ENCODE assay signal across 23 mouse cellular contexts in the genomic region with DNA sequence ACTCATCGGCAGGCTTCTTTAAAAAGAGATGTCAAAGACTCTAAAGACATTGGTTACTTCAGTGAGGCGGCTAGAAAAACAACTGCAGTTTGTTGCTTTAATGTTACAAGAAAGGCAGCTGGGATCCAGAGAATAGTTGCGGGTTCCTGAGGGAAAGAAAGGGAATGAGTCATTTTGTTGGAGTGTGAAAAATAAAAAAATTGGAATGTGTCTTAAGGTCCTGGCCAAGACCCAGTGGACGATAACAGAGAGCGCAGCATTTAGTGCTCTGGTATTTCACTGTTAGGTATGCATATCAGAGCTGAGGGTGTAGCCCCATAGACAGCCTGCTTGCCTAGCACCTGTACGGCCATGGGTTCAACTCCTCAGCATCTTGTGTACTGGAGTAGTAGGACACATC. TPM values are rescaled to one million over a fixed set of nuclear protein-coding genes. Genes with fewer than 3 reads are reported as not detected.
DNase-seq lines count a peak whose midpoint lies in the region; ATAC-seq and TF ChIP-seq lines count a peak whose summit lies in the region.
"Had no signal": no experiment of that assay in that cellular context is flagged by ENCODE, and none has a peak within 500 bp of the region (broad histone marks: within the 10 kb centered on the region; RNA-seq: fewer than 3 reads in every experiment).

No protein-coding gene starts in this region.

- intact Hi-C loops in gastrocnemius, adult 2 months (cut with DNase I), result no loop called here
- intact Hi-C loops in heart, postnatal 36 days (cut with DNase I), result no loop called here

- peak overlapping the region; percentile 83 for H3K27ac ChIP-seq in gastrocnemius, adult 2 months
- peak overlapping the region; percentile 75; the same call in 1 of the 2 replicates for H3K27ac ChIP-seq in embryonic facial prominence, embryonic 14.5 days (replicated peaks; ENCODE audit: low read depth, low read length)
- H3K27ac ChIP-seq: liver, embryonic 14.5 days; macrophage; neural tube, embryonic 12.5 days had no signal

- WGBS in embryonic facial prominence, embryonic 14.5 days, result 63% methylated on average over 6 of the region's 6 CpGs

- H3K9me3 ChIP-seq in embryonic facial prominence, embryonic 14.5 days (ENCODE audit: control insufficient read depth, low read length), result no peaks in the 10 kb centered on the region
- H3K9me3 ChIP-seq: neural tube, embryonic 12.5 days had no signal

- peaks cover 12% of the 10 kb centered on the region; the same call in 1 of the 2 replicates for H3K4me1 ChIP-seq in embryonic facial prominence, embryonic 14.5 days (ENCODE audit: control insufficient read depth, insufficient read depth, low read length)
- H3K4me1 ChIP-seq: neural tube, embryonic 12.5 days had no signal

- H3K36me3 ChIP-seq in embryonic facial prominence, embryonic 14.5 days (ENCODE audit: control insufficient read depth, insufficient read depth, low read length), result no peaks in the 10 kb centered on the region
- H3K36me3 ChIP-seq: neural tube, embryonic 12.5 days had no signal

- 0 out of 2 replicates have a peak overlapping the region, but pooled peaks have one; percentile 10 for H3K4me2 ChIP-seq in embryonic facial prominence, embryonic 14.5 days (ENCODE audit: low read depth, low read length)
- H3K4me2 ChIP-seq: neural tube, embryonic 12.5 days had no signal

- H3K27me3 ChIP-seq in embryonic facial prominence, embryonic 14.5 days (replicated peaks; ENCODE audit: control insufficient read depth, insufficient read depth, low read length), result no peaks in the 10 kb centered on the region
- H3K27me3 ChIP-seq: neural tube, embryonic 12.5 days had no signal

- H3K9ac ChIP-seq in embryonic facial prominence, embryonic 14.5 days (ENCODE audit: low read depth, low read length), result no peak overlapping the region
- H3K9ac ChIP-seq: forebrain, postnatal 0 days; liver, embryonic 14.5 days; neural tube, embryonic 12.5 days had no signal

- H3K4me3 ChIP-seq in gastrocnemius, adult 2 months, result peak overlapping the region; percentile 69
- no peak overlapping the region for H3K4me3 ChIP-seq in embryonic facial prominence, embryonic 14.5 days (ENCODE audit: low read depth, low read length)
- H3K4me3 ChIP-seq: neural tube, embryonic 12.5 days had no signal

- no peak for TF ChIP-seq CTCF in gastrocnemius, adult 2 months (IDR thresholded peaks at IDR 0.05)

- no peak for ATAC-seq in embryonic facial prominence, embryonic 14.5 days (ENCODE audit: low read depth)
- ATAC-seq in frontal cortex, adult (ENCODE audit: low TSS enrichment), result no peak
- ATAC-seq: forebrain, postnatal 0 days; hindbrain, embryonic 16.5 days had no signal

- DNase-seq in gastrocnemius, adult 2 months, result no peak
- no peak for DNase-seq in gastrocnemius, postnatal 4 days (ENCODE audit: low spot score in 2 of 2)
- DNase-seq in 3134 (ENCODE audit: extremely low read depth, insufficient read length, low spot score), result peak; percentile 62
- DNase-seq in embryonic facial prominence, embryonic 14.5 days (ENCODE audit: low spot score), result peak; percentile 11
- peak; percentile 7 to 22 for DNase-seq in heart, postnatal 36 days
- DNase-seq in cerebellum, postnatal 4 days (ENCODE audit: low spot score in 2 of 2), result no peak
- no peak for DNase-seq in urinary bladder, postnatal 14 days (ENCODE audit: low spot score)
- DNase-seq: B cell, adult 2 months; cerebellum, postnatal 25 days; forebrain, postnatal 0 days; kidney, adult 8-10 months; right cerebral cortex, postnatal 4 days had no signal

RNA-seq across cellular contexts. Expression of a gene that starts 22.1 kb away (rescaled TPM):
- 10 to 100 TPM; 36.0 to 42.0 TPM for total RNA-seq in gastrocnemius, adult 2 months (2021)
- total RNA-seq in gastrocnemius, postnatal 4 days (2021), result 10 to 100 TPM; 81.5 to 87.4 TPM
- polyA plus RNA-seq in embryonic facial prominence, embryonic 14.5 days (2014; fragmentation: Nextera tagmentation; extraction: Ambion mirVana), result 47.9 and 48.1 TPM in 2 replicates
- 10 to 100 TPM; 21.8 to 24.0 TPM for total RNA-seq in heart, postnatal 36 days (2021)

RNA-seq across cellular contexts. Expression of a gene that starts 22.7 kb away (rescaled TPM):
- not detected for total RNA-seq in gastrocnemius, adult 2 months (2021)
- not detected for total RNA-seq in gastrocnemius, postnatal 4 days (2021)
- not detected in 2 replicates for polyA plus RNA-seq in embryonic facial prominence, embryonic 14.5 days (2014; fragmentation: Nextera tagmentation; extraction: Ambion mirVana)
- not detected for total RNA-seq in heart, postnatal 36 days (2021)
- total RNA-seq: adrenal gland, postnatal 4 days; ES-E14; forebrain, postnatal 0 days; layer of hippocampus, adult 18-20 months; left cerebral cortex, adult 8-10 months had no signal
- polyA plus RNA-seq: forebrain, postnatal 0 days; gonadal fat pad, adult 2 months; hindbrain, embryonic 16.5 days; liver, embryonic 14.5 days; macrophage; midbrain, embryonic 14.5 days; neural tube, embryonic 12.5 days had no signal

Comparison
In these comparisons a context has a peak if more than half of its experiments do, and no peak if none do; other contexts are left out.
1. DNase-seq: peak in 3134 (single experiment), embryonic facial prominence, embryonic 14.5 days (single experiment) and heart, postnatal 36 days (2 of 2); none in gastrocnemius, adult 2 months (single experiment), gastrocnemius, postnatal 4 days (0 of 2), cerebellum, postnatal 4 days (0 of 2) and urinary bladder, postnatal 14 days (single experiment).